Mouse (Mus musculus) c-Kit-positive CD71-positive TER-119-negative erythroid progenitor cells, embryonic 14.5 days (primary cell): ENCODE results near the gene Angel2.
"Not testable (repeated sequence)": the region's sequence is repeated elsewhere in the genome, so short reads cannot be mapped to it uniquely, and the experiment has no call there.

ENCODE experiments used
- DNase-seq: peaks from one replicate; pipeline ENCODE4 v3.0.0-alpha.2; 2013; ENCODE audit warnings: low read depth

Angel2 gene

GRCm38 (mm10) chr1:190924812-190925211, at the start of gene Angel2:
Gene Angel2, plus strand, starts transcription at chr1:190925112.
- DNase-seq = not testable (repeated sequence)

DNA sequence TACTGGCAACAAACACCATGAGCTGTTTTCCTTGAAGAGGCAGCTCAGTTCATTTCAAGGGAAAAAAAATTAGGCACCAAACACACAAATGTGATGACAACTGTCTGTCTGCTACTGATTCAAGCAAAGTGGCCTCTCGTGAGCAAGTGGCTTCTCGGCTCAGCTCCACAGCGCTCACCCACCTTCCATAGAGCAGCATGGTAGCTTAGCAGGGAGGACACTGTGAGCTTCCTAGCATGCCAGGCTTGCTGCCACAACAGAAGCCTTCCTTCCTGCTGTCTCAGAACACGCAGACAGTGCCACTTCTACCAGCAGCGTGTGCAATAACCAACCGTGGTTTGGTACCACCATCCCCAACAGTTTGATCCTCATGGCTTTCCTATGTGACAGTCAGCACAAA, 49.2 kb upstream of the Angel2 start:
- DNase-seq = no peak

DNA sequence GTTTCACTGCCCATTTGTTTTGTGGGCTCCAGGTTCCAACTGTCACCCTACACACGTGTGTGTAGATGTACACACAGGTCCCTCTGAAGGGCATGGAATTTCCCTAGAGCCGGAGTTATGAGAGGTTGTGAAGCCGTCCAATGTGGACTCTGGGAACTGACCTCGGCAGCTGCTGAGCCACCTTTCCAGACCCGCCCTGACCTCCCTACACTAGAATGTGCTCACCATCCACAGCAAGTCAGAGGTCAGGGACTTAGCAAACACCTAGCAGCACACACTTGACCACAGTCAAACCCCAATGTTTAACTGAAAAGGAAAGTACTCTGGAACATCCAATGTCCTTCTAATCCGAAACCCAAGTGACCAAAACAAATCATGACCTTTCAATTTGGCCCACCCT, 44.3 kb upstream of the Angel2 start:
- no peak for DNase-seq

GRCm38 (mm10) chr1:190881422-190881821, 43.5 kb upstream of the Angel2 start:
- peak; percentile 68 for DNase-seq

DNA sequence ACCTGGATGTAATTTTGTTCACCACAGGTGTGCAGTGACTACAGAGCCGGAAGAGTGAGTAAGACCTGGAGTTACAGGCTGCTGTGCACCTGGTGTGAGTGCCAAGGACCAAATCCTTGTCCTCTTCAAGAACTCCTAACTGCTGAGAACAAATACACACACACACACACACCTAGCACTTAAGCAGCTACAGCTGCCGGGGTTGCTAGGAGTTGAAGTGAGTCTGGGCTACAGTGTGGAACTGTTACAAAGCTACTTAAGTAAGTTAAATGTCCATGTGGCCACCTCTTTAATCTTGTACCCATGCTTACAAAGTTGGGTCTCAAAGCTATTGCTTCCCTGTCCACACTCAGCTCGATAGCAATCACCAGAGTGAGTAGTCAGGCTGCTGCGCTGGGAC, 38.9 kb upstream of the Angel2 start:
- no peak for DNase-seq

- no peak for DNase-seq
Observed at GRCm38 (mm10) chr1:190888031-190888430, 36.9 kb upstream of the Angel2 start.

DNA sequence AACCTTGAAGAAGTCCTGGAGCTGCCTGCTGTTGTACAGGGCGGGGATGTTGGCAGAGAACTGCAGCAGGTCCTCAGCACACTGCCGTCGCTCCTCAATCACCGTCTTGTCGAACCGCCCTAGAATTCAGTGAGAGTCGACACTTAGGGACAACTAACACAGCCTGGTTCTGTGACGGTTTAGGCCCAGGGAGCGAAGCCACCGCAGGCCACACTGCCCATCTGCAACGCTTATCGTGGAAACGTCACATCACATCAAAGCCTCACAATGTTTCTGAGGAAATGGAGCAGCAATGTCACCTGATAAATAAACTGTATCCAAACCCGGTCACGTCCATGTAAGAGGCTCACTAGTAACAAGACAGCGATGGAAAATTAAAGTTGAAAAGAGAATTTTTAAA, 36.3 kb upstream of the Angel2 start:
- no peak for DNase-seq

GRCm38 (mm10) chr1:190893559-190894167, 31.2 kb upstream of the Angel2 start:
- no peak for DNase-seq

GRCm38 (mm10) chr1:190898186-190898585, 26.7 kb upstream of the Angel2 start:
- DNase-seq = no peak

DNA sequence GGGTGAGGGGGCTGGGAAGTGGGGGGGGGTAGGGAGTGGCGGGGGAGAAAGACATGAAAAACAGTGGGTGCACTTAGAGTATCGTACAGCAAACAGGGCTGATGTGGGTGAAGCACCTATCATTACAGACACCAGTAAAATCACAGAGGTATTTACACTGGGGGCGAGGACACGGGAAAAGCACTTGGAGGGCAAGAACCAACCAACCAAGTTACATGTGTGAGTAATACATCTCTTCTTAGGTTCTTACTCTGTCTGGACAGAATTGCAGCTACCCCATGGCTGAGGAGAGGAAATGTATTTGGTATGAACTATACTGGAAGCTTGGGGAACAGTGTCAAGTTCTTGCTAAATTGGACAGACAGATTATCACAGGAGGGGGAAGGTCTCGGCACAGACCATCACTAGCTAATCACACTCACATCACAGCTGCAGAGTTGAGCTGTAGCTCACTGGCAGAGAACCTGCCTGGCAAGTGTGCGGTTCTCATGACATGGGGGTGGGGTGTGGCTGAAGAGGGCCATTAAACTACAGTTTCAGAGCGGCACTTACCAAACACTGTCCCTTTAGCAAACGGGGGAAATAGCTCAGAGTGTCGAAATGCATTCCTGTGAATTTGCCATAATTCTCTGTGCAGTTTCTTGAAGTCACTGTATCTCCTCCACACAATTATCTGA, 25.9 kb upstream of the Angel2 start:
- no peak for DNase-seq

GRCm38 (mm10) chr1:190901082-190901481, 23.8 kb upstream of the Angel2 start:
- DNase-seq = no peak

DNA sequence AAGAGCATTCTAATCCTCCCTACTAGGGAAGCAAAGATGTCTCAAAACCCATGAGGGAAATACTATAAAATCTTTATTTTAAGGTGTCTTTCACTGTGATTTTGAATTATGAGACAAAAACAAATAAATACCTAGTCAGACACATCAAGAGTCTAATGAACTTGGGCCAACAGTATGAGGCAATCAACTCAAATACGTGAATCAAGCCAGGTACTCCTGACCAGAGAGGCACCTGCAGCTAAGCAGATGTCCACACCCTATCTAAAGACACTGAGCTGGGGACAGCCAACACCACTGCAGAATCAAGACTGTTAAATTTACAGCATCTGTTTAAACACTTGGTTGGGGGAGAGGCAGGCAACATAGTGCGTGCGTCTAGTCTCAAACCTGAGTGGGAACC, 20.8 kb upstream of the Angel2 start:
- DNase-seq = no peak

DNA sequence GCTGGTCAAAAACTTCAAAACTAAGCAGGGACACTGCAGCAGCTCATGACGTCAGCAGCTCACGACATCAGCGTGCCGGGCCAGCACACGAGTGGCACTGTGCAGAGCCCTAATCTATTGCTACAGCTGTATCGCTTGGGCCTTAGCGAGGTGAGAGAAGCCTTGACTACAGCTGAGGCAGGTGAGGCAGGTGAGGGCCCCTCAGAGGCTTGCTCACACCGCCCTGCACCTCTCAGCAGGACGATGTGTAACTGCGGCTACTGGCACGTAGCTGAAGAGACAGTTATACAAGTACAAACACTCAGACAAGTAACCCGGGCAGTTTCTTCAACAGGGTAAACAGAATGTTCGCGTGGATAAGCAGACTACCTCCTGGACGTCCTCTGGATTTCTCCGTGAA, 20.2 kb upstream of the Angel2 start:
- DNase-seq = no peak

GRCm38 (mm10) chr1:190910836-190911235, 14.1 kb upstream of the Angel2 start:
- DNase-seq = no peak

GRCm38 (mm10) chr1:190911415-190912123, 13.3 kb upstream of the Angel2 start, which contains the start of gene Rps6kc1:
Gene Rps6kc1, minus strand, starts transcription at chr1:190911770.
- peak; percentile 84 for DNase-seq

- DNase-seq = no peak
Observed at GRCm38 (mm10) chr1:190912623-190913022, 12.3 kb upstream of the Angel2 start.

GRCm38 (mm10) chr1:190918938-190919337, 6.0 kb upstream of the Angel2 start:
- no peak for DNase-seq

DNA sequence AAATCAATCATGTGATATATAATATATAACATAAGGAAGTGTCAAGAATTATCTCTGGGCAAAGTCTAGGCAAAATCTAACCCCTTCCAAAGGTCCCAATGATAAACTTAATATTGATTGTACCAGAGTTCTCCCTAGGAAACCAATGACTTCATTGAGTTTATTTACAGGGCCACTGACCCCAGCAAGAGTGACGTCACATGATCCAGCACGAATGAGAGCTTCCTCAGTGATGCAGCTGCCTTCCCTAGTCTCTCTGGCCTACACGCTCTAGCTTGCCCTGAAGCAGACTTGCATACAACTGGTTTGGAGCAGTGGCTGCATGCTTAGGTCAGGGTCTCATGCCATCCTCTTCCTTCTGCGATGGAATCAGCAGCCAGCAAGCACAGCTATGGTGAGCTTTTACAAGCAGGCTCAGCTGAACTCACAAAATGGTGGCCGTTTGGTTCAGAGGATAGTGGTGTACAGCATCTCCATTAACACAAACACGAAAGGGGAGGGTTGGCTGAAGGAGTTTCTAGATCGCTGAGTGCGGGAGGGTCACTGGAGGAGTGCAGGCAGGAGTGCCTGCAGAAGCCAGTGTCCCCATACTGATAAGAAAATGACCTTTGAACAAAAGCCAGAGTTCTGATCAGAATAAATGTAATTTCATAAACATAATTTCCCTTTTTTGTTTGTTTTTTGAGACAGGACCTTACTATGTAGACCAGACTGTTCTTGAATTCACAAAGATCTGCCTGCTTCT, 5.0 kb upstream of the Angel2 start:
- no peak for DNase-seq

- DNase-seq = no peak
Observed at GRCm38 (mm10) chr1:190927311-190927710, 2.4 kb downstream of the Angel2 start.

DNA sequence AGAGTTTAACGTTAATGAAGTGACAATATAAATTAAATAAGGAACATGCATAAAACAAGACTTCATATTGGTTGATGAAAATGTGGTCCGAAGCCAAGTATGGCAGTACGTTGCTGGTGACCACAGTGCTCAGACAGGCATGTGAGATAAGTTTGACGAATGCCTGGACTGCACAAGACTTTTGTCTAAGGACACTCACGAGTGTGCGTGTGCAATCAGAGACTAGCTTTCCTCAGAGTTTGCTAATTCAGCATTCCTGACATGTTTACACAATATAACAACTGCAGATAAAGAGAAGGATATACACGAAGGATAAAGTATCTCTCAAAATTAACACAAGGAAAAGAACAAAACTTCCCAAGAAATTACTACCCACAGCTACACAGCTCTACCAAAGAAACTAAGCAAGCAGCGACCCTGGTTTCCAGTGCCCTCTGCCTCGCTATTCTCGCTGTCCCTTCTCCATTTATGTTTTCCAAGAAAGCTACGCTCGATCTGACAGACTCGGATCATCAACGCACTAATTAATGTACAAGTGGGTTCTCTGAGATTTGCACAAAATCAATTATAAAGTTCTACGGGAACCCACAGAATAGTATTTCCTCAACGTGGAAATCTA, 2.9 kb downstream of the Angel2 start:
- peak; percentile 28 for DNase-seq

GRCm38 (mm10) chr1:190928370-190929009, 3.6 kb downstream of the Angel2 start:
- DNase-seq = peak; percentile 97
